Mouse (Mus musculus): ENCODE measurements around the gene Ntsr1. TPM values are rescaled to one million over a fixed set of nuclear protein-coding genes. Genes with fewer than 3 reads are reported as not detected.

Ntsr1 gene
- total RNA-seq, 2 experiments from 2014 or later, result 4.4 TPM

GRCm38 (mm10) chr2:180552340-180552739 is 52.6 kb downstream of the Ntsr1 start:
- DNase-seq (ENCODE audit: extremely low spot score in 1 of 2, low spot score in 1 of 2), result no peak

- DNase-seq (ENCODE audit: extremely low spot score in 1 of 2, low spot score in 1 of 2), result no peak
These were observed 55.4 kb downstream of the Ntsr1 start for GRCm38 (mm10) chr2:180555219-180555618.

- no peak for DNase-seq (ENCODE audit: extremely low spot score in 1 of 2, low spot score in 1 of 2)
These were observed 56.7 kb downstream of the Ntsr1 start for GRCm38 (mm10) chr2:180556470-180556869.

GRCm38 (mm10) chr2:180560245-180560644 is 60.5 kb downstream of the Ntsr1 start:
- no peak for DNase-seq (ENCODE audit: extremely low spot score in 1 of 2, low spot score in 1 of 2)

GRCm38 (mm10) chr2:180562146-180562545 is 62.4 kb downstream of the Ntsr1 start:
- no peak for DNase-seq (ENCODE audit: extremely low spot score in 1 of 2, low spot score in 1 of 2)

- no peak for DNase-seq (ENCODE audit: extremely low spot score in 1 of 2, low spot score in 1 of 2)
These were observed 63.5 kb downstream of the Ntsr1 start for GRCm38 (mm10) chr2:180563296-180563695.

GRCm38 (mm10) chr2:180563841-180564240 is 64.1 kb downstream of the Ntsr1 start:
- DNase-seq (ENCODE audit: extremely low spot score in 1 of 2, low spot score in 1 of 2), result peak in 1 of 2 experiments; percentile 30

- peak in 1 of 2 experiments; percentile 58 for DNase-seq (ENCODE audit: extremely low spot score in 1 of 2, low spot score in 1 of 2)
These were observed 66.6 kb downstream of the Ntsr1 start for GRCm38 (mm10) chr2:180566240-180566913.

GRCm38 (mm10) chr2:180569028-180569643 is 69.4 kb downstream of the Ntsr1 start:
- no peak for DNase-seq (ENCODE audit: extremely low spot score in 1 of 2, low spot score in 1 of 2)

- DNase-seq (ENCODE audit: extremely low spot score in 1 of 2, low spot score in 1 of 2), result no peak
These were observed 76.7 kb downstream of the Ntsr1 start for GRCm38 (mm10) chr2:180576482-180576881.

GRCm38 (mm10) chr2:180578686-180579085 is 78.9 kb downstream of the Ntsr1 start:
- peak; percentile 72 to 92 for DNase-seq (ENCODE audit: extremely low spot score in 1 of 2, low spot score in 1 of 2)

GRCm38 (mm10) chr2:180581002-180581401 is 81.2 kb downstream of the Ntsr1 start, which contains the start of gene Mrgbp:
Gene Mrgbp (plus strand): TSS chr2:180581304.
- no peak for DNase-seq (ENCODE audit: extremely low spot score in 1 of 2, low spot score in 1 of 2)

GRCm38 (mm10) chr2:180582481-180583153 is 82.8 kb downstream of the Ntsr1 start:
- DNase-seq (ENCODE audit: extremely low spot score in 1 of 2, low spot score in 1 of 2), result peak; percentile 99 to 100

- no peak for DNase-seq (ENCODE audit: extremely low spot score in 1 of 2, low spot score in 1 of 2)
These were observed 83.4 kb downstream of the Ntsr1 start for GRCm38 (mm10) chr2:180583154-180583507.

GRCm38 (mm10) chr2:180588736-180589122 is 89.0 kb downstream of the Ntsr1 start:
- no peak for DNase-seq (ENCODE audit: extremely low spot score in 1 of 2, low spot score in 1 of 2)

- peak; percentile 72 to 75 for DNase-seq (ENCODE audit: extremely low spot score in 1 of 2, low spot score in 1 of 2)
These were observed 89.5 kb downstream of the Ntsr1 start, which contains the start of gene Ogfr for GRCm38 (mm10) chr2:180589123-180589831. Gene Ogfr (plus strand): TSS chr2:180589245.

Other genes with a start within 250 kb of the Ntsr1 start
- 100 to 1,000 TPM; 617 to 738 TPM for gene Rps21, start 242.6 kb upstream of the Ntsr1 start, total RNA-seq (2021)
- gene Cables2, start 226.5 kb upstream of the Ntsr1 start, total RNA-seq (2021), result 10 to 100 TPM; 32.3 to 38.2 TPM
- gene Rbbp8nl, start 210.1 kb upstream of the Ntsr1 start, total RNA-seq (2021), result not detected
- not detected for gene Gata5, start 165.3 kb upstream of the Ntsr1 start, total RNA-seq (2021)
- gene Slco4a1, start 43.7 kb upstream of the Ntsr1 start, total RNA-seq (2021), result 1 to 10 TPM in 1 of 2 experiments, under 1 TPM in 1; 0.96 to 1.2 TPM
- gene Mrgbp, start 81.3 kb downstream of the Ntsr1 start, total RNA-seq (2021), result 10 to 100 TPM; 17.8 to 21.2 TPM
- gene Ogfr, start 89.3 kb downstream of the Ntsr1 start, total RNA-seq (2021), result 10 to 100 TPM; 43.2 to 45.6 TPM
- 10 to 100 TPM; 15.5 to 16.0 TPM for gene Col9a3, start 97.8 kb downstream of the Ntsr1 start, total RNA-seq (2021)
- under 1 TPM; 0.42 to 0.49 TPM for gene Tcfl5, start 142.7 kb downstream of the Ntsr1 start, total RNA-seq (2021)
- 10 to 100 TPM; 51.1 to 59.6 TPM for gene Dido1, start 210.0 kb downstream of the Ntsr1 start, total RNA-seq (2021)
- 10 to 100 TPM; 60.5 to 62.2 TPM for gene Gid8, start 210.1 kb downstream of the Ntsr1 start, total RNA-seq (2021)
- under 1 TPM; 0.12 to 0.52 TPM for gene Slc17a9, start 225.3 kb downstream of the Ntsr1 start, total RNA-seq (2021)

Measured in layer of hippocampus, postnatal 25 days (tissue).